Mouse (Mus musculus) lung, embryonic 16.5 days (tissue): Measurements from ENCODE around the gene Slfnl1. TPM values are rescaled to one million over a fixed set of nuclear protein-coding genes. Genes with fewer than 3 reads are reported as not detected.
A peak's percentile ranks its signal among the peaks of the same experiment; 100 is the strongest.

ENCODE experiments used
- ATAC-seq: fragments of 200-750 bp; cut with Nextera tagmentation; 2 replicates; pipeline ENCODE4 v1.8.0; 2017; ENCODE audit warnings: low read depth, mild to moderate bottlenecking, moderate library complexity
- H3K27ac ChIP-seq: fragments of 300-500 bp; sonication (generic); 2 replicates; pipeline ENCODE4 v1.5.1; 2014; ENCODE audit warnings: mild to moderate bottlenecking, control low read depth, low read length
- H3K27me3 ChIP-seq: fragments of 300-500 bp; sonication (generic); 2 replicates; pipeline ENCODE4 v1.6.1; 2014; ENCODE audit warnings: low read depth, low read length, mixed read lengths; ENCODE audit not compliant: control insufficient read depth, insufficient read depth
- H3K36me3 ChIP-seq: fragments of 300-500 bp; sonication (generic); 2 replicates; pipeline ENCODE4 v1.6.1; 2014; ENCODE audit warnings: low read length; ENCODE audit not compliant: control insufficient read depth, insufficient read depth
- H3K4me1 ChIP-seq: fragments of 300-500 bp; sonication (generic); replicated peaks from 2 replicates; pipeline ENCODE4 v1.6.1; 2014; ENCODE audit warnings: low read length, mixed read lengths; ENCODE audit not compliant: control insufficient read depth, insufficient read depth
- H3K4me2 ChIP-seq: fragments of 300-500 bp; sonication (generic); 2 replicates; pipeline ENCODE4 v1.6.1; 2014; ENCODE audit warnings: low read depth, low read length, control low read depth
- H3K4me3 ChIP-seq: fragments of 300-500 bp; sonication (generic); 2 replicates; pipeline ENCODE4 v1.5.1; 2014; ENCODE audit warnings: mild to moderate bottlenecking, low read length, control low read depth
- H3K9ac ChIP-seq: fragments of 300-500 bp; sonication (generic); 2 replicates; pipeline ENCODE4 v1.6.1; 2014; ENCODE audit warnings: low read length, control low read depth
- H3K9me3 ChIP-seq: fragments of 300-500 bp; sonication (generic); 2 replicates; pipeline ENCODE4 v1.6.1; 2016; ENCODE audit warnings: low read length; ENCODE audit not compliant: control insufficient read depth
- WGBS: fragments of 180-500 bp; shearing (Covaris S2); extraction: QIAGEN DNeasy Blood & Tissue Kit; methylation state at CpG from one replicate; pipeline ENCODE4 v1.1.7; 2014; 5-methylcytosine and 5-hydroxymethylcytosine counted together
- polyA plus RNA-seq: library from polyadenylated mRNA; unstranded; fragments of >200 nt; fragmentation: Nextera tagmentation; extraction: Ambion mirVana; gene quantifications from 2 replicates; pipeline ENCODE4 v1.2.1, GENCODE M21; 2015

Gene Slfnl1
- polyA plus RNA-seq, 1 experiment from 2014 or later = not detected

- Histone ChIP-seq H3K9me3 (no peaks in the 10 kb centered on the region), H3K27me3 (no peaks in the 10 kb centered on the region), H3K4me1 (peaks cover 29% of the 10 kb centered on the region), H3K36me3 (peaks cover 6% of the 10 kb centered on the region), H3K4me2 (peak within 1 kb of the TSS; percentile 92), H3K9ac (peak within 1 kb of the TSS; percentile 90), H3K27ac (peak within 1 kb of the TSS; percentile 98), H3K4me3 (peak within 1 kb of the TSS; percentile 90)
- peak; percentile 95 for ATAC-seq
- WGBS = 0% methylated on average over 84 of the region's 97 CpGs
Measured at GRCm38 (mm10) chr4:120569486-120570437, 37.7 kb downstream of the Slfnl1 start, which contains the start of gene Ctps. Gene Ctps (minus strand): TSS chr4:120570276.

- H3K27me3 ChIP-seq = no peaks in the 10 kb centered on the region
- peak overlapping the region; percentile 98 for H3K27ac ChIP-seq
- peak; percentile 65 for ATAC-seq
- peak overlapping the region; percentile 90 for H3K4me3 ChIP-seq
- H3K9me3 ChIP-seq = no peaks in the 10 kb centered on the region
- 0 out of 2 replicates have a peak, but pooled peaks cover 1% of the 10 kb centered on the region for H3K36me3 ChIP-seq
- peak overlapping the region; percentile 90 for H3K9ac ChIP-seq
- under 1% methylated on average over 27 of the region's 27 CpGs for WGBS
- peaks cover 29% of the 10 kb centered on the region for H3K4me1 ChIP-seq
- H3K4me2 ChIP-seq = peak overlapping the region; percentile 92
Measured at GRCm38 (mm10) chr4:120570438-120571069, 38.5 kb downstream of the Slfnl1 start.

GRCm38 (mm10) chr4:120571070-120571464 is 39.0 kb downstream of the Slfnl1 start:
- H3K4me2 ChIP-seq = peak overlapping the region; percentile 92
- peaks cover 29% of the 10 kb centered on the region for H3K4me1 ChIP-seq
- WGBS = 46% methylated on average over 3 of the region's 3 CpGs
- peak overlapping the region; percentile 90 for H3K4me3 ChIP-seq
- no peaks in the 10 kb centered on the region for H3K9me3 ChIP-seq
- peak overlapping the region; percentile 90 for H3K9ac ChIP-seq
- no peaks in the 10 kb centered on the region for H3K27me3 ChIP-seq
- no peak for ATAC-seq
- peak overlapping the region; percentile 98 for H3K27ac ChIP-seq
- no peaks in the 10 kb centered on the region for H3K36me3 ChIP-seq

- no peak overlapping the region for H3K4me3 ChIP-seq
- H3K36me3 ChIP-seq = no peaks in the 10 kb centered on the region
- WGBS = 16% methylated on average over 3 of the region's 3 CpGs
- peak overlapping the region; percentile 17; the same call in 1 of the 2 replicates for H3K9ac ChIP-seq
- ATAC-seq = no peak
- H3K9me3 ChIP-seq = no peaks in the 10 kb centered on the region
- no peaks in the 10 kb centered on the region for H3K27me3 ChIP-seq
- peak overlapping the region; percentile 98 for H3K27ac ChIP-seq
- H3K4me1 ChIP-seq = peaks cover 29% of the 10 kb centered on the region
- H3K4me2 ChIP-seq = peak overlapping the region; percentile 92; the same call in 1 of the 2 replicates
Measured at GRCm38 (mm10) chr4:120571691-120572090, 39.7 kb downstream of the Slfnl1 start.

- no peak overlapping the region for H3K4me2 ChIP-seq
- no peaks in the 10 kb centered on the region for H3K4me1 ChIP-seq
- H3K9me3 ChIP-seq = no peaks in the 10 kb centered on the region
- ATAC-seq = no peak
- H3K27me3 ChIP-seq = no peaks in the 10 kb centered on the region
- no peak overlapping the region for H3K9ac ChIP-seq
- H3K36me3 ChIP-seq = no peaks in the 10 kb centered on the region
- no peak overlapping the region for H3K4me3 ChIP-seq
- WGBS = 59% methylated on average over 5 of the region's 5 CpGs
- H3K27ac ChIP-seq = no peak overlapping the region
Measured at GRCm38 (mm10) chr4:120580894-120581293, 48.9 kb downstream of the Slfnl1 start.

- 76% methylated on average over 9 of the region's 9 CpGs for WGBS
- Histone ChIP-seq H3K36me3 (no peaks in the 10 kb centered on the region), H3K27ac (no peak overlapping the region), H3K4me2 (no peak overlapping the region), H3K27me3 (no peaks in the 10 kb centered on the region), H3K4me1 (no peaks in the 10 kb centered on the region), H3K4me3 (no peak overlapping the region), H3K9me3 (no peaks in the 10 kb centered on the region), H3K9ac (no peak overlapping the region)
- ATAC-seq = no peak
Measured at GRCm38 (mm10) chr4:120581711-120582110, 49.7 kb downstream of the Slfnl1 start.

Other genes starting within 250 kb of the Slfnl1 start
- gene Foxo6, start 244.9 kb upstream of the Slfnl1 start, polyA plus RNA-seq = 0.15 and 0.24 TPM in 2 replicates
- 38.5 and 43.2 TPM in 2 replicates for gene Scmh1, start 127.0 kb upstream of the Slfnl1 start, polyA plus RNA-seq
- gene Ctps, start 38.0 kb downstream of the Slfnl1 start, polyA plus RNA-seq = 64.8 and 70.0 TPM in 2 replicates
- gene Gm8439, start 56.5 kb downstream of the Slfnl1 start, polyA plus RNA-seq = not detected in 2 replicates
- gene Cited4, start 134.3 kb downstream of the Slfnl1 start, polyA plus RNA-seq = 1.5 and 1.6 TPM in 2 replicates
- 4.7 and 5.1 TPM in 2 replicates for gene Kcnq4, start 216.4 kb downstream of the Slfnl1 start, polyA plus RNA-seq